Mouse (Mus musculus): ENCODE measurements around the gene Lypd5.
A peak's percentile ranks its signal among the peaks of the same experiment; 100 is the strongest.

Gene Lypd5

DNA sequence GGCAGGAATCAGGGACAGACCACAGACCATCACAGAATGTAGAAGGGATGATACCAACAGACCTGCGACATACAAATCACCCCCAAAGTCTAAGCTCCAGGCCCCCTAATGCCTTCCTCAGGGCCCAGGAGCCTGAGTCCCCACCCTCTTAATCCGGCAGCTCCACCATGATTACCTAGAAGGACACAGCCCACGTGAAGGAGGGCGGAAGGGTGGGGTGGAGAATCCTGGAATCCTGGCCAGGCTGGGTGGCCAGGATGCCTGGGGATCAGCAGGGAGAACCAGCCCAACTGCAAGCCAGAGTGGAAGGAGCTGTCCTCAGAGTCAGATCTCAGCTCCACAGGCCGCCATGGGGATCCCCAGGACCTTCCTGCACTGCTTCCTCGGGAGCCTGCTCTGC, at the start of gene Lypd5:
TSS of gene Lypd5 (plus strand) at position 301 of the 400 bp plus-strand sequence.
- DNase-seq (ENCODE audit: low spot score): no peak

DNA sequence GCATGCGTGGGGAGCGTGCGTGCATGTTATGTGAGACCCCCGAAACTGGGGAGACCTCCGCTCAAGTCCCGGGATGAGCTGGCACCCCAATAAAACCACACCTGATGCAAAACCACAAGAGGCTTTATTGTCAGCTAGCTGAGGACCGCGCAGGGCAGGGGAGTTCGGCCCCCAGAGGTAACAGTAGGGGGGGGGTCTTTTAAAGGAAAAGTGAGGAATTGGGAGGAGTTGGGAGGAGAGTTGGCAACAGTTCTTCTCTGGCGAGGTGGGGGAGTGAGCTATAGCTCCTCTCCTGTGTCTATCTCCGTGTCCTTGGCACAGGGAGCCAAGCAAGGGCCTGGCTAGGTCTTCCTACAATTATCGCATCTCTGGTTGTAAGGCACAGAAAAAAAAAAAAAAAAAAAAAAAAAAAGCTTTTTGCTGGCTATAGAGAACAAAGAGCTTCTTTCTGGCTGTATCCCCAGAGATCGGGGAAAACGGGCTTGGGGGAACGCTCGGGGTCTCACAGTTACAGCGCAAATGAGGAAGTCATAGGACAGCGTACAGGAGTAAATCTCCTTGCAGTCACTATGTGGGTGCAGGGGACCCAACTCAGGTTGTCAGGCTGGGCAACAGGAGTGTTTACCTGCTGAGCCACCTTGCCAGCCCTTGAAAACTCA, 49.0 kb upstream of the Lypd5 start:
- no peak for DNase-seq (ENCODE audit: low spot score)

DNA sequence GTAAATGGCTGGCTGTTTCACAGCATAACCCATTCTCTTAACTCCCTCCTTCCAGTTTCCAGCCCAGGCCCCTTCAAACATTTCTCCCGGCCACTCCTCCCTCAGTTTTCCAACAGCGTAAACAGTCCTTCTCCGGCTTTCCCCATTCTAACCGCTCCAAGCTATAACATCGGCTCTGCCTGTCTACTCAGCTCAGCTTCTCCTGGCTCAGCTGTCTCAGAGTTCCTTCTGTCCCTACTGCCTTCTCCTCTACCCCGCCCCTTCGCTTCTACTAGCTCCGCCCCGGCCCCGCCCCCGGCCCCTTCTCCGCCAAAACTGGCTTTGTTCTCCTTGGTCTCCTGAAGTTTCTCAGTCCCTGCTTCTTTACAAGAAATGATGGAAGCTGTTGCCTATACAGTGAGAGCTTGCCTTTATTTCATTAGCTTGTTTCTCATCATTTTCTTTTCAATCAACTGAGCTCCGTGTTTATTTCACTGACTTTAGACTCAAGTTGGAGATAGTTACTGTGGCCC, 48.2 kb upstream of the Lypd5 start, which contains the start of gene Zfp61:
TSS of gene Zfp61 (minus strand) at position 462 of the 512 bp plus-strand sequence.
- no peak for DNase-seq (ENCODE audit: low spot score)

DNA sequence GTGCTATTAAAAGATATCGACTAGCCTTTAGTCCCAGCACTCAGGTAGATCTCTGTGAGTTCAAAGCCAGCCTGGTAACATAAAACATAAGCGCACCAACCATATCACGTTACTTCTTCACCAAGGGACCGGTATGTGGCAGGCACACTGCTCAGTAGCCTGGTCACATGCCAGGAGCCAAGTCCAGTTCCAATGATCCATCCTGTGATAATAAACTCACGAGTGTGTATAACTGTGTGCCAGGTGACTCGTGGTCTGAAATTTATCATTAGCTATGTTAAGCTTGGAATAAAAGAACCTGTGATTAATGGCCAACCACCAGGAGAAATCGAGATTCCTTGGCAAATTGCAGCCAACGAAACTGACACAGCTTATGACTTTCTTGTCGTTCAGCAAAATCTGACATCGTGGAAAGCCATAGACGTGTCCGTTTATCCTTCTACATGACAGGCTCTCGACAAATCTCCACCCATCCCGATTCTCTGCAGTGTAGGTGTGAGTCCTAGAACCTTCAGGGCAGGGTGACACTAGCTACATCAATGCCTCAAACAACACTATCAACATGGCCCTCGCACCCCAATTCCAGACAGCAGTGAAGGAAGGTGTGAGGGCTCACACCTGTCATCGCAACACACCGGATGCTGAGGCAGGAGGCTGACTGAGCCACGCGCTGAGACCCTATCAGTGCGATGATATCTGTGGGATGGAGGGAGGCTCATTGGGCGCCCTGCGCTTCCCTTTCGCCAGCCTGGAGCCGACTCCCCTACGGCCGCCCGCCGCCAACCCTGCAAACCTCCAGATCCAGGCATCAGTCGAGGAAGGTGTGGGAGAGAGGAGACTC, 33.0 kb upstream of the Lypd5 start:
- no peak for DNase-seq (ENCODE audit: low spot score)

DNA sequence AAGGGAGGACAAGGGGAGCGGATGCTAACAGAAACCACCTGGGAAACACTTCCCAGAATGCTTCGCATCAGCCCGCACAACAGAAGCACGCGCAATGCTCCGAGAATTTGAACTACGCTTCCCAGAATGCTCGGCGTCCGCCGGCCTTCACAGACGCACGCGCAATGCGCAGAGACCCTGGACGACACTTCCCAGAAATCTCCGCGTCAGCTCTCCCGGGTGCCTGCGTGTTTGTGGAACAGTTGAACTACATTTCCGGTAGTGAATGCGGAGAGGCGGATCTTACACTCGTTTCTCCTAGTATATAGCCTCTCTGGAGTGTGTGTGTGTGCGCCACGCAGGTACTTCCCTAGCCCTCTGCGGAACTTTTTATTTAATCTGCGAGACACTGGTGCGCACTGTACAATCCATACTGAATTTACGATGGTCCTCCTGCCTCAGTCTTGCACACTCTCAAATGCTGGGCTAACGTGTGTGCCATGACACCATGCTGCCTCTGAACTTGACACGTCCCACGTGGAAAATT, 32.4 kb upstream of the Lypd5 start, which contains the start of gene Zfp94:
TSS of gene Zfp94 (minus strand) at position 100 of the 526 bp plus-strand sequence.
- peak; percentile 87 for DNase-seq (ENCODE audit: low spot score)

DNA sequence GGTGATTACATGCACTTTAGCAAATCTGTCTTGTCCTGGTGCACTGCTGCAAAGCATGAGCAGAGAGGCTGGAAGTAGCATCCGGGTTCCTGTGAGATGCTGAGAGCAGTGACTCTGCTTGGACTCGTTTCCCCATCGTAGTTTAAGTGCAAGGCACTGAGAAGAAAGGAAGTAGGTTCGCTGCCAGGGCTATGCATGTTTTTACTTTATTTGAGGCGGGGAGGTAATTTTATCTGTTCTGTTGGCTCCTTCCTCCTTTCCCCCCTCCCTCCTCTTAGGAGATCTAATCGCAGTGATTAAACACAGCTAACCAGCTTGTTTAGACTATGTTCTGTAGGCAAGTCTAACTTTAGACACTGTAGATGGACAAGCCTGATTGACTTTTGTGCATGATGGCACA, 30.1 kb upstream of the Lypd5 start:
- no peak for DNase-seq (ENCODE audit: low spot score)

DNA sequence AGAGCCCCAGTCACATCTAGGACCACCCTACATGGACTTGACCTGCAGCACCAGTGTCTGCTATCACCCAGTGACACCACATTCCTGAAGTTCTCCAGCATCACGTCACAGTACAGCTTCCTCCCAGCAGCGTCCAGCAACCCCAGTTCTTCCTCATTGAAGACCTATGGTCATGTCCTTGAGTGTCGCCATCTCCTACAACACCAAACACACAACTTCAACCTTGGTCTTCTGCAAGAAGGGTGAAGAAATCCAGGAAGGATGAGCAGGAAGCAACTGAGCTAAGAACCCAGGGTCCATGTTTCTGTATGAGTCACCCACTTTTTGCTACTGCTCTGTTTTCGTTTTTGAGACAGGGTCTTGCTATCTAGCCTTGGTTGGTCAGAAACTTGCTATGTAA, 26.4 kb upstream of the Lypd5 start:
- DNase-seq (ENCODE audit: low spot score): no peak

DNA sequence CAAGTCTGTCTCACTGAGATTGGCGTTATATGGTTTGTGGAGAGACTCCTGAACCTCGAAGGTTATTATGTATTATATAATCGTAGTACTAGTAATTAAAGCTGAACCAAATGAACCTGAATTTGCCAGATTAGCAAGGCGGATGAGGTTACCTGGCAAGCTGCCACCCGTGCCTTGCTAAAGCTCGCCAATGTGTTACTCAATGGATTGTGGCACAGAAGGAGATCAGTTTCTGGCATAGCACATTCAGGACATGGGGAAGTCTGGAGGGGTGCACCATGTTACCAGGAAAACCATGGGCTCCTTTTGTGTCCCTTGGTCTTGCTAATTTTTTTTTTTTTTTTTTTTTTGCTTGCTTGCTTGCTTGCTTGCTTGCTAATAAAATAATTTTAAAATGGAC, 23.8 kb upstream of the Lypd5 start:
- DNase-seq (ENCODE audit: low spot score): no peak

DNA sequence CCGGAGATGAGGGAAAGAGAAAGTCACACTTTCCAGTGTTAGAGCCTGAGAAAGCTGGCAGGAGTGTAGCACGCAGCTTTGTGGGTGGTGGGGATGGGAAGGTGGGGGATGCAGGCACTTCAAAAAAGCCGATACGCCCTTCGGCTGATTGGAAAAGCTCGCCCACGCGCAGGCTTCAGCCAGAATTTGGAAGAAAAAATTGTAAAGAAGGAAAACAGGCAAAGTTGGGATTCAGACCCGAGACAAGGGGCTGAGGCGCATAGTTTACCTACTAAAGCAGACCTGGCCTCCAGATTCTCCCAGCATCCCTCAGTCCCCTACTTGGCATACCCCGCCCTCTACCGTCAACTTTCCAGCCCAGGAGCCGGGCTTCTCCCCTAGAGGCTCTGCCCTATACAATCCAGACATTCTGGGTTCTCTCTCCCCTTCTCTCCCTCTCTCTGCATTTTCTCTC, 23.3 kb upstream of the Lypd5 start:
- DNase-seq (ENCODE audit: low spot score): no peak

DNA sequence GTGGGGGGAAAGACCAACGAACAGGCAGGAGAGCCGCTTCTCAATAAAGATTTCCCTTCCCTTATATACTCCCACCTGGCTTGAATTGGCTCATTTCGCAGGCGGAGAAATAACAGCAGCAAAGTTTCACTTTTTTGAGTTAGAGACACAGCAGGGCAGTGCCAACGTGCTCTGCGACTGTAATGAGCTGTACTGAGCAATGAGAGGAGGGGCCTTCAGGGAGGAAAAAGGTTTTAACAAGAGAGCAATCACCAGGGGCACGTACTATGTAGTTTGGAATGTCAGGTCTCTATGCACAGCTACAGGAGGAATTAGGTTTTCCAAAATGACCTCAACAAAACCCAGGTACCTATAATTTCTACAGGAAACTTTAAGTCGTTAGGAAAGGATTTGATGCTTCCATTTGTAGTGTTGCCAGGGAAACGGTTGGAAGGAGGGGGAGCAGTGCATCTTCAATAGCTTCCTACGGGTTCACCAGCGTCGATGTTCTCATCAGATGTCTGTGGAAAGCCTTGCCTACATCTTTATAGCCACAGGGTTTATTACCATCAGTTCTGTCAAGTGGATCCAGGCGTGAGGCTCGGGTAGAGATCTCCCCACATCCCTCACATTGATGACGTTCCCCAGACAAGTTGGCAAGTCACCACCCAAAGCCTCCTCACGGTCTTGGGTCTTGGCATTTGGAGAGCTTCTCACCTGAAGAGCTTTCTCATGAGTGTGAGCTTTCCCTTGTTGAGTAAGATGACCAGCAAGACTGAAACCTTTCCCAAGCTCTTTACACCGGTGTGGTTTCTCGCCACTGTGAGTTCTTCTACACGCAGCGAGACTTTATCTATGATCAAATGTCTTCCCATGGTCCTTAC, 22.5 kb upstream of the Lypd5 start:
- DNase-seq (ENCODE audit: low spot score): no peak

DNA sequence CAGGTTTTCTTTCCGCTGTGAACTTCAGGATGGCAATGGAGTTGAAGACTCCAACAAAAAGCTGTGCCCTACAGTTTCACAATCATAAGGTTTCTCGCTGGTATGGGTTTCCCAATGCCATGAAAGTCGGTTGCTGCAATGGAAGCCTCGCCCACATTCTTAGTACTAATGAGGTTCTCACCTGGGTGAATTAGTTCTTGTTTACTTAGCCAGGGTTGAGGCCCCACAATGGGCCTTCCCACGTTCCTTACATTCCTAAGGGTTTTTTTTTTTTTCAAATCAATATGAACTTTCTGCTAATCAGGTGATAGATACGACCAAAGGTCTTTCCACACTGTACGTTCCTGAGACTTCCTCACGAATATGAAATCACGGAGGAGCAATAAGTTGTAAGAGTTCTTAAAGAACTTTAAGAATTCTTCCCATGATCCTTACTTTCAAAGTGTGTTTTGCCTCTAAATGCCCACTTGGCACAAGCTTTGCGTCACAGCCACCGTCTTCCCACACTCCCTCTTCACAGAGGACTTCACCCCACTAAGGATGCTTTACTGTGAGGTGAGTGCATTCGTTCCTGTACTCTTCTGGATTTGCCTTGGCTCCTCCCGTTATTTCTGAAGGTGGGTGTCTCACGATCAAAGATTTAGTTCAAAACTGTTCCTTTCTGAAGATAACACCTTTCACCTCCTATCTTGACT, 21.6 kb upstream of the Lypd5 start:
- DNase-seq (ENCODE audit: low spot score): no peak

DNA sequence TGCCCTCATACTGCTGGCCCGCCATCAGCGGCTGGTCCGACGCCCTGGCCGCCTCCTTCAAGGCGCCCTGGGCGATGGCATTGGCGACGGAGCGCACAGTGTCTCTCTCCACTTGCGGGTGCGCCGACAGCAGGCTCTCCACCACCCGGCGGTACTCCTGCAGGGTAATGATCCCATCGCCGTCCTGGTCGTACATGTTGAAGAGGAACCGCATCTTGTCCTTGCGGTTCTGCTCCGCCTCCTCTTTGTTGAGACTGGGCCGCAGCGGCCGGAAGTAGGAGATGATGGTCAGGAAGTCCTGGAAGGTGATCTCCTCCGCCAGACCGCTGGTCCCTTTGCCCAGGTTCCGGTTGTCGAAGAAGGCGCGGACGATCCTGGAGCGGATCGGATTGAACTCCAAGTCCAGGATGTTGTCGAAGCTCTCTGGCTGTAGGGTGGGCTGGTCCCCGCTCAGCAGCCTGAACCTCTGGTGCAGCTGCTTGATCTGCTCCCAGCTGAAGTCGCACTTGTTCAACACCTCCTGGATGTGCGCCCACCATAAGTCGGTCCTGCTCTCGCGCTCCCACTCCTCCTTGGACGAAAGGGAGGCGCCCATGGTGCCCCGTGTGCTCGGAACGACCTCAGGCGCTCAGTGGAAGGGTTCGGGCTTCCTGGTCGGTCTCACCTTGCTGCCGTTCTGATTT, 15.6 kb upstream of the Lypd5 start, which contains the start of gene Tescl:
TSS of gene Tescl (minus strand) at position 633 of the 683 bp plus-strand sequence.
- DNase-seq (ENCODE audit: low spot score): no peak

DNA sequence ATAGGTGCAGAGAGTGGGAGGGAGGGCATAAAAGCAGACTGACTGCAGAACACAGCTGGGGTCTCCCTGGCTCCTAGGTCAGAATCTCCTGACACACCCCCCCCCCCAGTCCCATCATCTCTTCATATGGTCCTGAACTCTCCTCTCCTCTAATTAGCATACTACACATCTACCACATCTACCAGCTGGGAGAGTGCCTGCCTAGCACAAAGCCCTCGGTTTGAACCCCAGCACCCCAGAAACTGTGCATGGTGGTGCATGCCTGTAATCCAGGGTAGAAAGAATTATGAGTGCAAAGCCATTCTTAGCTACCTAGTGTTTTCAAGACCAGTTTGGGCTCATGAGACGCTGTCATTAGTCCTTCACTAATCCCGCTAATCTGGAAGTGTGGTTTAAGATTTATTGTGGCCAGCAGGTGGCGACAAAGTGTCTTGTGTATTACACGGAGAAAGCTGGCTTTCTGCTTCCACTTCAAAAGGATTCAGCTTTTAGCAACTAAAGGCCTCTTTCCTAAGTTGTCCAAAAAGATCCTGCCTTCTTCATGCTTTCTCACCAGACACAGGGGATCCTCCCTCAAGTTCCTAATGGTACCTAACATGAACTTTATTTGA, 13.2 kb upstream of the Lypd5 start:
- peak; percentile 73 for DNase-seq (ENCODE audit: low spot score)

DNA sequence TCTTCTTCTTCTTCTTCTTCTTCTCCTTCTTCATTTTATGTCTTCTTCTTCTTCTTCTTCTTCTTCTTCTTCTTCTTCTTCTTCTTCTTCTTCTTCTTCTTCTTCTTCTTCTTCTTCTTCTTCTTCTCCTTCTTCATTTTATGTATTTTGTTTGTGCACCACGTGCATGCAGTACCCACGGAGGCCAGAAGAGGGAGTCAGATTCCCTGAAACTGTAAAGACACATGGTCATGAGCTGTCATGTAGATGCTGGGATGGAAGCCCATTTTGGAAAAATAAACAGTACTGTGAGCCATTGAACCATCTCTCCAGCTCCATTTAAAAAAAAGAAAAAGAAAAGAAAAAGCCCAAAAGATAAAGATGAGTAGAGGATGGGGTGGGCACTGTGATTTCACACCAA, 10.8 kb upstream of the Lypd5 start:
- DNase-seq (ENCODE audit: low spot score): no peak

DNA sequence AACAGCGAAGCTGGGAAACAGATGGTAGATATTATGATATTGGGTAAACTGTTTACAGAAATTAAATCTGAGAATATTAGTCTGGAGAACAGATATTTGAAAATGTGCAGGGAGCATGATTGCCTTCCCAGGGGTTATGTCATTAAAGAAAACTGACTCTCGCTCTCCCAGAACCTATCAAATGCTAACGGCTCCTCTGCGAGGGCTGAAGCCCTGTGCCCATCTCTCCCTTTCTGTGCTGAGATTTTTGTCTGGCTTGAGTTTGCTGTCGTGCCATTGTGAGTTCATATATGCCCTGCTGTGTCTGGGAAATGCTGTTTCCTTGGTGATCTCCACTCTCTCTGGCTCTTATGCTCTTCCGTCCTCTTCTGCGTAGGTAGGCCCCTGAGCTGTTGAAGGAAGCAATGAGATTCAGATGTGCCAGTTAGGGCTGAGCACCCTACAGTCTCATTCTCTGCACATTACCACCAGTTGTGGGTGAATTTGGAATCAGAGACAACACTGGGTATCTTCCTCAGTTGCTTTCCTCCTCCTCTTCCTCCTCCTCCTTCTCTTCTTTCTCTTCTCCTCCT, 5.2 kb upstream of the Lypd5 start:
- no peak for DNase-seq (ENCODE audit: low spot score)

DNA sequence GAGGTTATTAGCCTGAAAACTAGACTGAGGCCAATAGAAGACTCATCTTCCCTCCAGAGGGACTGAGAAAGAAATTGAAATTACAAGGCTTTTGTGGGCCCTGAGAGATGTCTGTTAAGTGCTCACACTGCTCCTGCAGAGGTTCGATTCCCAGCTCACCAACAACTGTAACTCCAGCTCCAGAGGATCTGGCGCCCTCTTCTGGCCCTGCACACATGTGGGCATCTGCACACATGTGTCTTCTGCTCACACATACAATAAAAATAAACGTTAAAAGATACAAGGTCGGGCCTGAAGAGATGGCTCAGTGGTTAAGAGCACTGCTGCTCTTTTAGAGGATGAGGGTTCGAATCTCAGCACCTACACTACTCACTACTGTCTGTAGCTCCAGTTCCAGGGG, 2.6 kb upstream of the Lypd5 start:
- no peak for DNase-seq (ENCODE audit: low spot score)

DNA sequence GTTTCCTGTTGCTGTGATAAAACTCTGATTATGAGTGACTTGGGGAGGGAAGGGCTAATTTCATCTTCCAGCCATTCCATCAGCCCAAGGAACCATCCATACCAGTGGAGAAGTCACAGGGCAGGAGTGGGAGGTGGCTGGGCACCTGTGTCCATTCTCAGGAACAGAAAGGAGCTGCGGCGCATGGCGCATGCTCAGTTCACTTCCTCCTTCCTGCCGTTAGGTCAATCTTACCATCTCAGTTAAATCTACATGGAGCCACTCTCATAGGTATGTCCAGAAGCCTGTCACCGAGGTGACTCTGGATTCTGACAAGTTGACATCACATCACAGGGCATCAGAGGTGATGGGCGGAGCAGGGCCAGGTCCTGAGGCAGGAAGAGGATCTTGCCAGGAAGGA, 6.7 kb downstream of the Lypd5 start:
- DNase-seq (ENCODE audit: low spot score): no peak

DNA sequence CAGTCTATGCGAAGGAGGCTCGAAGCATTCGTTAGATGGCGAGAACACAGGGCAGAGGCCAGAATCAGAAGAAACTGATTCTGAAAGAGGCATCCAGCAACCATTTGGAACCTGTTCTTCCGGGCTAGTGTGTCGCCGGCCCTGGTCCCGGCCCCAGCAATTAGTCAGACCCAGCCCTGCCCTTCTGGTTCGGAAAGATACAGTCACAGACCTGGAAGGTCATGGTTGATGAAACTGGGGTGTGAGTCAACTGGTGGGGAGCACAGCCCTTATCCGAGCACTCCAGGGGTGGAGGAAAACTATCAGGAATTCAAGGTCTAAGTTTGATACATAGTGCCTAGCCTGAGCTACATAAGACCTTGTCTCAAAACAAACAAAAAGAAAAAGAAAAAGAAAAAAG, 7.1 kb downstream of the Lypd5 start:
- no peak for DNase-seq (ENCODE audit: low spot score)

DNA sequence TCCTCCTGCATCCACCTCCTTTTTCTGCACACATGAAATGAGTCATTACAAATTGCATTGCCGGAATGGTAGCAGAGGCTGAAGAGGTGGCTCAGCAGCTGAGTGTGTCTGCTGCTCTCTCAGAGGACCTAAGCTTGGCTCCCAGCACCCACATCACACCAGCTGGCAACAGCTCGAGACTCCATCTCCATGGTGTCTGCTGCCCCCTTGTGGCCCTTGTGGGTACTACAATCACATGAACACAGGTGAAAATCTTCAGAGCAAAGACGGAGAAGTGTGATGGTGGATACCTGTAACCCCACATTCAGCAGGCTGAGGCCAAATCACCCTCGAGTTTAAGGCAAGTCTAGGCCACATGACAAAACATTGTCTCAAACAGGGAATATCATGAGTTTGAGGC, 8.9 kb downstream of the Lypd5 start:
- no peak for DNase-seq (ENCODE audit: low spot score)

DNA sequence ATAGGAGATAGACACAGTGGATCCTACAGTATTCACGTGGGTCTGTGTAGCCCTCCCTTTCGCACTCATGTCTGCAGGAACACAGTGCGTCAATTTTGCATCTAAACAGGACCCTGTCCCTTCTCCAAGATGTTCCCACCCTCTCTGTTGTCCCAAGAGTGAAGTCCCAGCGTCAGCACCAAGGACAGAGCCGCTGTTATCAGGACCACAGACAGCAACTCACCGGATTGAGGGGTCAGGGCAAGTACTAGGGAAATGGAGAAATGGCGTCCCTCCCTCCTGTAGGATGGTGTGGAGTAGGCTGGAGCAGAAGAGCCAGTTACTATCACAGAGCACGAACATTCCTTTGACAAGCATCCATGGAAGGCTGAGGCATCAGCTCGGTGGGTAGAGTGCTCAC, 10.3 kb downstream of the Lypd5 start:
- DNase-seq (ENCODE audit: low spot score): no peak

All from urinary bladder, postnatal 25 days (tissue).